Mouse (Mus musculus): ENCODE results near the gene Sppl2b. TPM values are rescaled to one million over a fixed set of nuclear protein-coding genes. Genes with fewer than 3 reads are reported as not detected.
A peak's percentile ranks its signal among the peaks of the same experiment; 100 is the strongest.

Sppl2b gene
- polyA plus RNA-seq, 1 experiment, result 109 TPM

DNA sequence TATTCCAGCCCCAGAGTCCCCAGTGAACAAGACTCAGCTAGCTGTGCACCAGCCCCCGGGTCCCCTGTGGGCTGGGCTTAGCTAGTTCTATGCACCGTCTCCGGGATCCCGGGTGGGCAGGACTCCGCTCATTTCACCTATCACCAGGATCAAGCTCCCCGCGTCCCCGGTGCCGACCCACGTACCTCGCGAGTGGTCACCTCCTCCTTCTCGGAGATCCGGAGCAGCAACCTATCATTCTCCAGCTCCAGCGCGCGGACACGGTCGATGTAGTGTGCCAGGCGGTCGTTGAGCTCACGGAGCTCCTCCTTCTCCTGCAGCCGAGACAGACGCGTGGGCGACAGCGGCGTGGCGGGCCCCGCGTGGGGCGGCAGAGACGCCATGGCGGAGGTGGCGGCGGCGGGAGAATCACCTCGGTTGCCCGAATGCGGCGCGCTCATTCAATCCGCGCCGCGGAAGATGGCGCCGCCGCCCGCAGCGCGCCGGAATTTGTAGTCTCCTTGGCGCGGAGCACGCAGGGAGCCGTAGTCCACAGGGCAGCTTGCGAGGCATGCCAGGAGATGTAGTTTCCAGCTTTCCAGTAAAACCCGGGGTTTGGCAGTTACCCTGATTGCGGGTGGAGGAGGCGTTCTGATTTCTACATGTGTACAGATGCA, 62.8 kb downstream of the Sppl2b start, which contains the start of gene Lmnb2:
Gene Lmnb2 (minus strand): TSS at position 467 of the 656 bp plus-strand sequence.
- Histone ChIP-seq H3K4me3 (replicated peaks; ENCODE audit: control insufficient read depth, low read depth, low read length) (peak within 1 kb of the TSS; percentile 91), H3K4me1 (ENCODE audit: control insufficient read depth, insufficient read depth, low read length) (peaks cover 11% of the 10 kb centered on the region)

More for the DNA sequence above, 62.8 kb downstream of the Sppl2b start, which contains the start of gene Lmnb2:
- WGBS, result under 1% methylated on average over 61 of the region's 61 CpGs
- TF ChIP-seq POLR2A (IDR thresholded peaks at IDR 0.05; ENCODE audit: borderline replicate concordance, control insufficient read depth, low read depth, low read length), result peak; percentile 31; the same call in 1 of the 2 replicates
- TF ChIP-seq CTCF (IDR thresholded peaks at IDR 0.05; ENCODE audit: control insufficient read depth, insufficient read depth, low read length), result no peak
- H3K27ac ChIP-seq (ENCODE audit: control insufficient read depth, insufficient read depth, low read depth, low read length, poor library complexity), result peak within 1 kb of the TSS; percentile 51

Other genes starting within 250 kb of the Sppl2b start
- 2.0 and 2.4 TPM in 2 replicates for gene Gm49322, start 249.3 kb upstream of the Sppl2b start, polyA plus RNA-seq (2011; ENCODE audit: insufficient read depth, insufficient read length, low replicate concordance, missing spikeins)
- gene Csnk1g2, start 232.4 kb upstream of the Sppl2b start, polyA plus RNA-seq (2011; ENCODE audit: insufficient read depth, insufficient read length, low replicate concordance, missing spikeins), result 49.9 and 75.2 TPM in 2 replicates
- 7.0 and 22.1 TPM in 2 replicates for gene Btbd2, start 198.2 kb upstream of the Sppl2b start, polyA plus RNA-seq (2011; ENCODE audit: insufficient read depth, insufficient read length, low replicate concordance, missing spikeins)
- 70.5 and 89.6 TPM in 2 replicates for gene Mknk2, start 177.2 kb upstream of the Sppl2b start, polyA plus RNA-seq (2011; ENCODE audit: insufficient read depth, insufficient read length, low replicate concordance, missing spikeins)
- 16.3 and 45.8 TPM in 2 replicates for gene Mob3a, start 153.3 kb upstream of the Sppl2b start, polyA plus RNA-seq (2011; ENCODE audit: insufficient read depth, insufficient read length, low replicate concordance, missing spikeins)
- 22.9 and 33.3 TPM in 2 replicates for gene Izumo4, start 153.1 kb upstream of the Sppl2b start, polyA plus RNA-seq (2011; ENCODE audit: insufficient read depth, insufficient read length, low replicate concordance, missing spikeins)
- gene Ap3d1, start 113.0 kb upstream of the Sppl2b start, polyA plus RNA-seq (2011; ENCODE audit: insufficient read depth, insufficient read length, low replicate concordance, missing spikeins), result 35.9 and 68.0 TPM in 2 replicates
- gene Dot1l, start 100.1 kb upstream of the Sppl2b start, polyA plus RNA-seq (2011; ENCODE audit: insufficient read depth, insufficient read length, low replicate concordance, missing spikeins), result 30.8 and 55.1 TPM in 2 replicates
- 26.5 and 34.5 TPM in 2 replicates for gene Sf3a2, start 57.1 kb upstream of the Sppl2b start, polyA plus RNA-seq (2011; ENCODE audit: insufficient read depth, insufficient read length, low replicate concordance, missing spikeins)
- 123 and 186 TPM in 2 replicates for gene Plekhj1, start 56.6 kb upstream of the Sppl2b start, polyA plus RNA-seq (2011; ENCODE audit: insufficient read depth, insufficient read length, low replicate concordance, missing spikeins)
- gene Amh, start 50.0 kb upstream of the Sppl2b start, polyA plus RNA-seq (2011; ENCODE audit: insufficient read depth, insufficient read length, low replicate concordance, missing spikeins), result 3.0 TPM in 1 of 2 replicates, not detected in the other
- 1.4 TPM in 1 of 2 replicates, not detected in the other for gene Jsrp1, start 41.8 kb upstream of the Sppl2b start, polyA plus RNA-seq (2011; ENCODE audit: insufficient read depth, insufficient read length, low replicate concordance, missing spikeins)
- 672 and 986 TPM in 2 replicates for gene Oaz1, start 28.6 kb upstream of the Sppl2b start, polyA plus RNA-seq (2011; ENCODE audit: insufficient read depth, insufficient read length, low replicate concordance, missing spikeins)
- not detected in 2 replicates for gene Lingo3, start 11.2 kb upstream of the Sppl2b start, polyA plus RNA-seq (2011; ENCODE audit: insufficient read depth, insufficient read length, low replicate concordance, missing spikeins)
- gene Lsm7, start 66 bp upstream of the Sppl2b start, polyA plus RNA-seq (2011; ENCODE audit: insufficient read depth, insufficient read length, low replicate concordance, missing spikeins), result 114 and 136 TPM in 2 replicates
- gene Tmprss9, start 16.6 kb downstream of the Sppl2b start, polyA plus RNA-seq (2011; ENCODE audit: insufficient read depth, insufficient read length, low replicate concordance, missing spikeins), result not detected in 2 replicates
- gene Timm13, start 45.7 kb downstream of the Sppl2b start, polyA plus RNA-seq (2011; ENCODE audit: insufficient read depth, insufficient read length, low replicate concordance, missing spikeins), result 78.1 and 118 TPM in 2 replicates
- 10.7 and 29.8 TPM in 2 replicates for gene Lmnb2, start 63.0 kb downstream of the Sppl2b start, polyA plus RNA-seq (2011; ENCODE audit: insufficient read depth, insufficient read length, low replicate concordance, missing spikeins)
- 6.3 and 17.9 TPM in 2 replicates for gene Gadd45b, start 74.8 kb downstream of the Sppl2b start, polyA plus RNA-seq (2011; ENCODE audit: insufficient read depth, insufficient read length, low replicate concordance, missing spikeins)
- gene Gng7, start 159.7 kb downstream of the Sppl2b start, polyA plus RNA-seq (2011; ENCODE audit: insufficient read depth, insufficient read length, low replicate concordance, missing spikeins), result not detected in 2 replicates
- not detected in 2 replicates for gene Diras1, start 170.4 kb downstream of the Sppl2b start, polyA plus RNA-seq (2011; ENCODE audit: insufficient read depth, insufficient read length, low replicate concordance, missing spikeins)
- gene Slc39a3, start 182.2 kb downstream of the Sppl2b start, polyA plus RNA-seq (2011; ENCODE audit: insufficient read depth, insufficient read length, low replicate concordance, missing spikeins), result 3.7 and 3.9 TPM in 2 replicates
- gene Sgta, start 204.9 kb downstream of the Sppl2b start, polyA plus RNA-seq (2011; ENCODE audit: insufficient read depth, insufficient read length, low replicate concordance, missing spikeins), result 26.2 and 52.3 TPM in 2 replicates
- 10.3 and 16.7 TPM in 2 replicates for gene Thop1, start 214.8 kb downstream of the Sppl2b start, polyA plus RNA-seq (2011; ENCODE audit: insufficient read depth, insufficient read length, low replicate concordance, missing spikeins)
- 0.87 TPM in 1 of 2 replicates, not detected in the other for gene Creb3l3, start 243.6 kb downstream of the Sppl2b start, polyA plus RNA-seq (2011; ENCODE audit: insufficient read depth, insufficient read length, low replicate concordance, missing spikeins)

Data from bone marrow, adult 2 months (tissue).